Mouse (Mus musculus) macrophage (primary cell): ENCODE measurements around the gene Rbm19. TPM values are rescaled to one million over a fixed set of nuclear protein-coding genes. Genes with fewer than 3 reads are reported as not detected.
"Not testable (repeated sequence)": the region's sequence is repeated elsewhere in the genome, so short reads cannot be mapped to it uniquely, and the experiment has no call there.

Experiments
- H3K27ac ChIP-seq: fragments of 350-480 bp; formaldehyde crosslinking; 2 replicates; pipeline ENCODE4 v1.9.0; 2021
- H3K36me3 ChIP-seq: fragments of 350-480 bp; formaldehyde crosslinking; 2 replicates; pipeline ENCODE4 v1.9.0; 2021; ENCODE audit errors: inconsistent target
- H3K4me3 ChIP-seq: fragments of 350-480 bp; formaldehyde crosslinking; 2 replicates; pipeline ENCODE4 v1.9.0; 2021; ENCODE audit errors: inconsistent target
- H3K79me2 ChIP-seq: fragments of 350-480 bp; formaldehyde crosslinking; 2 replicates; pipeline ENCODE4 v1.9.0; 2021; ENCODE audit errors: inconsistent target
- WGBS: methylation state at CpG from one replicate; pipeline ENCODE4 v1.1.7; 2026; ENCODE audit warnings: inconsistent platforms; ENCODE audit not compliant: missing documents; 5-methylcytosine and 5-hydroxymethylcytosine counted together
- polyA plus RNA-seq: library from polyadenylated mRNA; stranded (reverse); fragments of 250-400 nt; gene quantifications from 3 replicates; pipeline ENCODE4 v1.2.4, GENCODE M21; 2018; ENCODE audit warnings: inconsistent platforms
- total RNA-seq, 78 experiments: library from RNA; depleted of rRNA; stranded (reverse); fragments of 250-400 nt; gene quantifications; 1 replicate in 9 of 78; 2 replicates in 24 of 78; 3 replicates in 43 of 78; 4 replicates in 2 of 78; pipeline ENCODE4 v1.2.4; 2018; ENCODE audit warnings: inconsistent platforms in 56 of 78

Gene Rbm19
- 10 to 100 TPM; 12.1 to 52.4 (median 25.4) TPM for total RNA-seq (2018; cell fraction: chromatin; rRNA removed)
- 10 to 100 TPM in 23 of 26 experiments, 1 to 10 TPM in 3; 8.2 to 20.0 (median 12.3) TPM for total RNA-seq (2018; cell fraction: cytosol; rRNA removed)
- total RNA-seq (2018; cell fraction: nucleus; rRNA removed): 10 to 100 TPM in 24 of 26 experiments, 1 to 10 TPM in 2; 9.2 to 31.5 (median 15.5) TPM
- 8.6 to 22.2 TPM (median 19.3 TPM) in 3 replicates for polyA plus RNA-seq

DNA sequence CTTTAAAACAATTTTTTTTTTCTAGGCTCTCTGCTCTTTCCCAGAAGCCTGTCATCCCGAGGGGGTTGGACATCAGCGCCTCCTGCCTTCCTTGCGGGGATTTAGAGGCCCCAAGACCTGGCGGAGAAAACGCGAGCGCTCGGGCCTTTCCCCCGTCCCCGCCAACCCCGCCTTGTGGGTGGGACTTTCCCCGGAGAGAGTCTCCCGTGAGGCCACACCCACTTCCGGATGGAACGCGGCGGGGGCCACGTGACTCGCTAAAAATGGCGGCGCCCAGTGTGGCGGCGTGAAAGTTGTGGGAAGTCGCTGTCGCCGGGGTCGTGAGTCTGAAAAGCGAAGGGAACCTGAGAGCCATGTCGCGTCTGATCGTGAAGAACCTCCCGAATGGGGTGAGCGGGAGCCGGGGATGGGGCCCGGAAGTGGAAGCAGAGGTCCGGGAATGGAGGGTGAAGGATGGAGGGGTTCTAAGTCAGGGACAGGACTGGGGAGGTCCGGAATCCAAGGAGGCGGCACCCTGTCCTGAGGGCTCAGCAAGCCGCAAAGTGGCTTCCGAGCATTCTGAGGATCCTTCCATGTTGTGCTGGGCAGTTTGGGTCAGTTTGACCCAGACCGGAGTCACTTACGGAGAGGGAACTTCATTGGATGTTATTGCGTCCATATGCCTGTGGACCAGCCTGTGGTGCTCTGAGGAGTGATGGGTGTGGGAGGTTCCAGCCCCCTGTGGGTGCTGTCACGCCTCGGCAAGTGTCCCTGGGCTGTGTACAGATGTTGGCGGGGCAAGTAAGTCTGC, at the start of gene Rbm19:
Gene Rbm19 (plus strand): TSS at position 205 of the 790 bp plus-strand sequence.
- H3K27ac ChIP-seq: peak within 1 kb of the TSS; percentile 46
- H3K4me3 ChIP-seq: peak within 1 kb of the TSS; percentile 99
- peaks cover 10% of the 10 kb centered on the region; the same call in 1 of the 2 replicates for H3K79me2 ChIP-seq
- H3K36me3 ChIP-seq: peaks cover 18% of the 10 kb centered on the region; the same call in 1 of the 2 replicates
- under 1% methylated on average over 46 of the region's 46 CpGs for WGBS

DNA sequence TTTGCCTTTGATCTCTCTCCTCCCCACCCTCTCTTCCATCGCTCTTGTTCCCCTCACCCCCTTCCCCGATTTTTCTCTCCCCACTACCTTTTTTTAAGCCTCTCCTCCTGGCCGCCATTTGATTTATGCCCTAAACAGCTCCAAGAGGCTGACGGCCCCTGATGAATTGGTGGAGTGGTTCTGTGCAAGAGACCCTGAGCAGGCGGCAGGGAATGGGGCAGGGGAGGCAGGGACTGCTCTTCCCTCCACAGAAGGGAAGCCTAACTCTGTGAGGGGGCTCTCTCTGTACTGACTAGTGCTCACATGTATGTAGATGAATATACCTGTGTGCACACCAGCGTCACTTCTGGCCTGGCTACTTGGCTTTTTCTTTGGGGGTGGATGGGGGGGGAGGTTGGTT, 49.0 kb upstream of the Rbm19 start:
- Histone ChIP-seq H3K27ac (no peak overlapping the region), H3K4me3 (no peak overlapping the region), H3K36me3 (no peaks in the 10 kb centered on the region), H3K79me2 (no peaks in the 10 kb centered on the region)
- 27% methylated on average over 6 of the region's 6 CpGs for WGBS

DNA sequence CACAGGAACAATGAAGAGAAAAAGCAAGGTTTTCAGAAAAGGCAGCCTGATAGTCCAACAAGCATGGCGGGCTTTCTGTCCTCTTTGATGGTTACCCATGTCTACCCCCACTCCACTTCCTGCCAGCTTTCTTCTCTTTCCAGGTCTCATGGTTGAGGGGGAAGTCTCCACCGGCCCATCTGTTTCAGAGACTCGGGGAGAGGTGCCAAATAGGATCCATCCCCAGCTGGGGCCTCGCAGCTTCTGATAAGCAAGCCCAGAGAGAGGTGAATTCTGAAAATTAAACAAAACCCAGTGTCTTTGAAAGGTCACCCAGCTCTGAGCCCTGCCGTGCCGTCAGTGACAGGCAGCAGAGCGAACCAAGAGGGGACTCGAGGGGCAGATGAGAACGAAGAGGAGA, 42.2 kb upstream of the Rbm19 start:
- Histone ChIP-seq H3K36me3 (no peaks in the 10 kb centered on the region), H3K27ac (no peak overlapping the region), H3K4me3 (no peak overlapping the region), H3K79me2 (no peaks in the 10 kb centered on the region)
- WGBS: 28% methylated on average over 9 of the region's 9 CpGs

DNA sequence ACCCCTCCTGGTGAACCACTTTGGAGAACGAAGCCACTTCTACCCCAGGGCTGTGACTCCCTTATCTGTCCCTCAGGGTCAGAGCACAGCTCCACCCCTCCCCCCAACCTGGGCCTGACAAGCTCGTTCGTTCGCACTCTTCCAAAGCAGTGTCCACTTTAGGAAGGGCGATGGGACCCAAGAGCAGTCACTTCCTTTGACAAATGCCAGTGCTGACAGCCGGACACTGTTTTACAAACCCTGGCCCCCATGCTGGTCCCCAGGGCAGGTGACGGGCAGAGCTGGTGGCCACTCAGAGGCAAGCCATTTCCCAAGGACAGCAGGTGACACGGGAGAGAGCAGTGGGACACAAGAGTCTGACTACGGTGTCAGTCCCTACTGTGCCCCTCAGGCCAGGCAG, 36.2 kb upstream of the Rbm19 start:
- Histone ChIP-seq H3K27ac (no peak overlapping the region), H3K36me3 (no peaks in the 10 kb centered on the region), H3K4me3 (no peak overlapping the region), H3K79me2 (no peaks in the 10 kb centered on the region)
- 84% methylated on average over 9 of the region's 9 CpGs for WGBS

DNA sequence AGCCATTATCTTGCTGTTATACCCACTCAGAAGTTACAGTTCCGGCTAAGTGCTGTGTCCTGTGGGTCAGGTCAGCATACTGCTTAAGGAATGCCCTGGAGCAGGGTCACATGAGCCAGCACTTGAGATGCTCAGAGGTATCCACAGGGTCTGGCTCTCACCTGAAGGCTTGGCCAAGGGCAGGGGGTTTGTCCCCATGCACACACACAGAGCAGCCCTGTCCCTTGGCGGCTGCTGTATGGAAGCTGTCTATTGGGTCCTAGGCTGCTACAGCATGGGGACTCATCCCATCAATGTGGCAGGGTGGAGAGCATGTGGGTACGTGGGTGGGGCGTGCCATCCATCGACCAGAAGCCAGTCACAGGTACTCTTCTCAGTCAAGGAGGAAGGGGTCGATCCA, 35.8 kb upstream of the Rbm19 start:
- Histone ChIP-seq H3K4me3 (no peak overlapping the region), H3K36me3 (no peaks in the 10 kb centered on the region), H3K79me2 (no peaks in the 10 kb centered on the region), H3K27ac (no peak overlapping the region)
- whole genome bisulfite sequencing: 84% methylated on average over 6 of the region's 6 CpGs

DNA sequence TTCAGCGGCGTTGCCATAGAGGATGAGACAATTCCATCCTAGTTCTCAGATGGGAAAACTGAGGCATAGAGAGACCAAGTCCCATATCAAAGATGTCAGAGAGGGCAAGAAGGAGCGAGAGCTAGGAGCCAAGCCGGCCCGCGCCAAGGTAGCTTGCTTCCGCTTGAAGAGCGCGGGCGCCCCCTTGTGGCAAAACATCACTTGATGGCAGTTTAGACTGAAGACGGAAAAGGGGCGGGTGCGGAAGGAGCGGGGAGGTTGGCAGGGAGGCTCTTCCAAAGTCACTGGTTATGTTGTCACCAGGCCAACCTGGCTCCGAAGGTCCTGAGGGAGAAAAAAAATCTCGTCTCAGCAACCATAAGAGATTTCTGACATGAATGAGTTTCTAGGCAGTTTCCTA, 27.7 kb upstream of the Rbm19 start:
- Histone ChIP-seq H3K27ac (no peak overlapping the region), H3K79me2 (no peaks in the 10 kb centered on the region), H3K4me3 (no peak overlapping the region), H3K36me3 (no peaks in the 10 kb centered on the region)
- WGBS: 4% methylated on average over 16 of the region's 16 CpGs

DNA sequence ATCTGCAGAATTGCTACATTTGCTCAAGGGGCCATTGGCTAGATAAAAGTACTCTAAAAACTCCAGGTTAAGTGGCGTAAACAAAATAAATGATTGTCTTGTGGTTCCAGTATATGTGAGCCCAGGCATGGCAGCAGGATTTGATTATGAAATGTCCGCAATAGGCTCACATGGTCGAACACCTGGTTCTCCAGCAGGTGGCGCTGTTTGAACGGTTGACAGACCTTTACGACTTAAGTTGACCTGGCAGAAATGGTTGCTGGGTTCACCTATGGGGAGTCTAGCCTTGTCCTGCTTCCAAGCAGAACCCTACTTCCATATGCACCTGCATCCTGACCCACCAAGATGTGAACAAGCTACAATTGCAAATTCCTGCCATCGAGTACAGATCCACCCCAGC, 21.7 kb upstream of the Rbm19 start:
- no peaks in the 10 kb centered on the region for H3K79me2 ChIP-seq
- no peak overlapping the region for H3K4me3 ChIP-seq
- 43% methylated on average over 7 of the region's 7 CpGs for WGBS
- H3K27ac ChIP-seq: no peak overlapping the region
- no peaks in the 10 kb centered on the region for H3K36me3 ChIP-seq

DNA sequence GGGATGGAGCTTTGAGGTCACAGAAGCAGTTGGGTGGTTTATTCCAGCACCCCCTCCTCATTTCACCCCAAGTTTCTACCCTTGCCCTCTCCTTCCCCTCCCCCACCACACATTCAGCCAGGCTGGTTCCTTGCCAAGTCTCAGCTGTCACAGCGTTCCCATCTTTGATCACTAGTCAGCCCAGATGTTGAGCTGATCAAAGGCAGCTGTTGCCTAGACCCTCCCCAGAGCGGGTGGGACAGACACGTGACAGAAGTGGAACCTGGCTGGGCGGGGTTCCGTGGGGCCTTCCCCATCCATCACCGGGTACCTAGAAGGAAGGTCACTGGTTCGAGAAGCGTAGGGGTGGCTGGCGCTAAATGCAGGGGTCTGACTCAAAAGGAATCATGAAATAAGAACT, 19.2 kb upstream of the Rbm19 start:
- Histone ChIP-seq H3K4me3 (no peak overlapping the region), H3K36me3 (no peaks in the 10 kb centered on the region), H3K79me2 (no peaks in the 10 kb centered on the region), H3K27ac (no peak overlapping the region)
- WGBS: 93% methylated on average over 9 of the region's 9 CpGs

DNA sequence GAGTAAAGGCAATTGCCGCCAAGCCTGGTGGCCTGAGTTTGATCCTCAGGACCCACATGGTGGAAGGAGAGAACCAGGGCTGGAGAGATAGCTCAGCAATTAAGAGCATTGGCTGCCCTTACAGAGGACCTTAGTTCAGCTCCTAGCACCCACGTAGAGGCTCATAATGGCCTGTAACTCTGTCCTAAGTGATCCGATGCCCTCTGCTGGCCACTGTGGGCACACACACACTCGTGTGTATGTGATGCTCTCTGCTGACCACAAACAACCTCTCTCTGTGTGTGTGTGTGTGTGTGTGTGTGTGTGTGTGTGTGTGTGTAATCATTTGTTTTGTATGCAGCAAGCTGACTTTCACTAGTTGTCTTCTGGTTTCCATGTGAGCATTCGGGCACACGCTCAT, 15.5 kb upstream of the Rbm19 start:
- H3K27ac ChIP-seq: no peak overlapping the region
- no peaks in the 10 kb centered on the region for H3K79me2 ChIP-seq
- no peak overlapping the region for H3K4me3 ChIP-seq
- 95% methylated on average over 4 of the region's 6 CpGs for WGBS
- H3K36me3 ChIP-seq: no peaks in the 10 kb centered on the region

DNA sequence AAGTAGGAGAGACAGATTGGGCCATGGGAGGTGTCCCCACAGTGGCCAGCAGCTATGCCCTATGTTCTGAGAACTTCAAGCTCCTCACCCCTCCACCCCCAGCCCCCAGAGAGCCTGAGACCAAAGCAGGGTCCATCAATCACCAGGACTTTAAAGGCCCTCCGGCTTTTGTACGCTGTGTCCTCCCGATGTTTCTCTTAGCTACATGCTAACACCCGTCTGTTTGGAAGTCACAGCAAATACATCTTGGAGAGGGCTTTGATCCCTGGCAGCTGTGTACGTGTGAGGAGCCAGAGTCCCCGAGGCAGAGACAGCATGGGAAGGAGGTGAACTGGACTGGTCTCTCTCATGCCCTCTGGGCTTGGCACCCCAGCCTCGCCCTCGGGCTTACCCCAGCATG, 14.2 kb upstream of the Rbm19 start:
- Histone ChIP-seq H3K4me3 (no peak overlapping the region), H3K79me2 (no peaks in the 10 kb centered on the region), H3K27ac (no peak overlapping the region), H3K36me3 (no peaks in the 10 kb centered on the region)
- 88% methylated on average over 8 of the region's 8 CpGs for WGBS

DNA sequence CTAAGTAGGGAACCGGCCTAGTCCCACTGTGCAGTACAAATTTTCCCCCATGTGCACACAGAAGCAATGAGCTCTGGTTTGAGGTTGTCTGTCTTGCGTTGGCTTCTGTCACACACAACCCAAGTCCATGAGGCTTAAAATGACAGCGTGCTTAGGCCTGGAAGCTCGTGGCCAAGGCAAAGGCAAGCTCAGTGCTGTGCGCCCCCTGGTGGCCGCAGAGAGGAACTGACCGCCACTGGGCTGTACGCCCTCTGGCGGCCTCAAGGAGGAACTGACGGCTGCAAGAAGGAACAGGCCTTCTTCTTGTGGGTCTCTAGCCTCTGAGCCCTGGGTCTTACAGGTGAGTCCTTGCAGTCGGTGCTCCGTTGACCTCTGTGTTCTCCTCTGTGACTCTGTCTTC, 13.5 kb upstream of the Rbm19 start:
- 10% methylated on average over 12 of the region's 12 CpGs for WGBS
- H3K36me3 ChIP-seq: no peaks in the 10 kb centered on the region
- no peak overlapping the region for H3K4me3 ChIP-seq
- H3K27ac ChIP-seq: no peak overlapping the region
- no peaks in the 10 kb centered on the region for H3K79me2 ChIP-seq

DNA sequence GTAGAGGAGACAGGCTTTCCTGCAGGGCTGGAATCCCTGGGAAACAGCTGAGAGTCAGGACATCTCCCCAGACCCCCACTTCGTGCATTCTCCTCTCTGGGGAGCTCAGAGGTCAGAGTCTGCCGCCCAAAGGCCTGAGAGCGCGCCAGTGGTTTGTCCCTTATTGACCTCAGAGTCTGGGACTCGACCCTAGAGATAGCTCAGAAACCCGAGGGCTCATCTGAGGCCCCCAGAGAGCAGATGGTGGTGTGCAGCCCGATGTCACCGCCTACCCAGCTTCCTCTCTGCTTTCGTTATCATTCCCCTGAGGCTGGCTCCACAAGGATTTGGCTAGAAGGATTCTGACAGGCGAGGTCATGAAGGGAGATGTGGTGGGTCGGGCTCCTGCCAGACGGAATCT, 12.8 kb upstream of the Rbm19 start:
- Histone ChIP-seq H3K4me3 (no peak overlapping the region), H3K27ac (no peak overlapping the region), H3K79me2 (no peaks in the 10 kb centered on the region), H3K36me3 (no peaks in the 10 kb centered on the region)
- 83% methylated on average over 12 of the region's 12 CpGs for WGBS

DNA sequence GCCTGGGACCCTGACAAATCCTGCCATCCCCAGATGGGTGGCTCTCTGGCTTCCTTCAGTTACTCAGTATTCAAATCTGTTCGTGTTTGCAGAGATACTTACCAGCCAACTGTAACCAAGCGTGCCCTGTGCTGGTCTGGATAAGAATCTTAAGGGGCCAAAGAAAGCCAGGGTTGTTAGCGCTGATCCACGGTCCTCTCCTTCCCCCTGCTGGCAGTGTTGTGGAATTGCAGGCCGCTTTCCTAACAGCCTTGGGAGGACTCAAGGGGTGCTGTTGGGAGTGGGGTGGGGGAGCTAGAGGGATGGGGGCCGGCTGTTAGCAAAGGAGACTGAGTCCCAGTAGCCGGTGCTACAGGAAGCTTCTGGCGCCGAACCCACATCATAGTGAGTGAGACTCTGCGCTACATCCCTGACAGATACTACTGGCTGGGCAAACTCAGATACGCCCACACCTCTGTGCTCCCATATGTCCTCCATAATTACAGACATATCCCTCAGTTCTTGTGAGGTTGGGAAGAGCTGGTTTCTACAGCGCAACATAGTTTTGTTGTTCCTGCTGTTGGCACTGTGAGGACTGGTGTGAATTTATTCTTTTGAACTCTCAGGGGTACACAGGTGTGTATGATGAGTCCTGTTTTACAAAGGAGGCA, 9.7 kb upstream of the Rbm19 start:
- WGBS: 25% methylated on average over 12 of the region's 12 CpGs
- H3K36me3 ChIP-seq: no peaks in the 10 kb centered on the region
- no peak overlapping the region for H3K4me3 ChIP-seq
- no peak overlapping the region for H3K27ac ChIP-seq
- no peaks in the 10 kb centered on the region for H3K79me2 ChIP-seq

DNA sequence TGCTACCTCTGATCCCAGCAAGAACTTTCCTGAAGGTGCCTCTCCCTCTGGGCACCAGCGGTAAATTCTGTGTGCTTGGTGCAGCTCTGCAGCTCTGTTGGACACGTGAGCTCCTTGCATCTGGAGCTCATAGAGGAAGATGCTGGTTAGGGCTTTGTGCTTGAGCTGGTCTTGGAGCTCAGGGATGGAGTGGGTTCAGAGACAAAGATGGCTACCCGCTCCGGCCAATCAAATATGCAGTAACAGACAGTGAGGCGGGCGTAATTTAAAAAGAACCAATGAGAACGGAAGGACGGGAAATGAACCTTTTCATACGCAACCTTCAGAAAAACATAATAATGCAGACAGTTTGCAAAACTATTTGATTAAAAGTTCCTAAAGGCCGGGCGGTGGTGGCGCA, 1.9 kb upstream of the Rbm19 start:
- 96% methylated on average over 12 of the region's 12 CpGs for WGBS

DNA sequence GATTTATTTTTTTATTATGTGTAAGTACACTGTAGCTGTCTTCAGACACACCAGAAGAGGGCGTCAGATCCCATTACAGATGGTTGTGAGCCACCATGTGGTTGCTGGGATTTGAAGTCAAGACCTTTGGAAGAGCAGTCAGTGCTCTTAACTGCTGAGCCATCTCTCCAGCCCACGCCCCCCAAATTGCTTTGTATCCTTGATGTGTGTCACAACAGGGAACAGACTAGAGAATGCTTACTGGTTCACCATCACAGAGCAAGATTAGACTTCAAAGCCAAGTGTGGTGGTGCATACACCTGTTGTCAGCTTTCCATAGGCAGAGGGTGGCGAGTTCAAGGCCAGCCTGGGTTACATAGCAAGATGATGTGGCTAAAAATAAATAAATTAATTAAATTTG, 896 bp downstream of the Rbm19 start:
- H3K27ac ChIP-seq: not testable (repeated sequence)
- Histone ChIP-seq H3K4me3 (peak overlapping the region; percentile 99), H3K79me2 (peaks cover 10% of the 10 kb centered on the region; the same call in 1 of the 2 replicates), H3K36me3 (peaks cover 25% of the 10 kb centered on the region; the same call in 1 of the 2 replicates)
- WGBS: 74% methylated on average over 3 of the region's 3 CpGs

More for the DNA sequence above, 1.9 kb upstream of the Rbm19 start:
- peaks cover under 1% of the 10 kb centered on the region; the same call in 1 of the 2 replicates for H3K36me3 ChIP-seq
- H3K27ac ChIP-seq: no peak overlapping the region
- H3K79me2 ChIP-seq: peaks cover 10% of the 10 kb centered on the region; the same call in 1 of the 2 replicates
- no peak overlapping the region for H3K4me3 ChIP-seq
